ENCODE assay signal across 23 mouse cellular contexts in genomic region chr5:43231061-43231460, GRCm38 (mm10).
"Had no signal": no experiment of that assay in that cellular context is flagged by ENCODE, and none has a peak within 500 bp of the region (broad histone marks: within the 10 kb centered on the region; RNA-seq: fewer than 3 reads in every experiment).

No protein-coding gene starts in this region.

- H3K27me3 ChIP-seq: intestine, embryonic 15.5 days; limb, embryonic 15.5 days; lung, embryonic 15.5 days; megakaryocyte, embryonic 14.5 days; midbrain, embryonic 12.5 days; midbrain, embryonic 15.5 days; neural tube, embryonic 12.5 days; neural tube, embryonic 15.5 days had no signal

- H3K4me1 ChIP-seq: intestine, embryonic 15.5 days had no signal

- H3K27ac ChIP-seq: intestine, embryonic 15.5 days; kidney, embryonic 15.5 days; limb, embryonic 12.5 days; limb, embryonic 15.5 days; liver, embryonic 14.5 days; lung, embryonic 15.5 days; midbrain, embryonic 12.5 days; midbrain, embryonic 15.5 days; neural tube, embryonic 12.5 days; neural tube, embryonic 15.5 days; stomach, postnatal 0 days had no signal

- H3K4me2 ChIP-seq: intestine, embryonic 15.5 days; kidney, embryonic 15.5 days; limb, embryonic 12.5 days; limb, embryonic 15.5 days; lung, embryonic 15.5 days; midbrain, embryonic 12.5 days; midbrain, embryonic 15.5 days; neural tube, embryonic 12.5 days; neural tube, embryonic 15.5 days had no signal

- H3K4me3 ChIP-seq: intestine, embryonic 15.5 days; kidney, embryonic 15.5 days; limb, embryonic 12.5 days; limb, embryonic 15.5 days; lung, embryonic 15.5 days; midbrain, embryonic 12.5 days; midbrain, embryonic 15.5 days; neural tube, embryonic 12.5 days; neural tube, embryonic 15.5 days had no signal

- H3K9me3 ChIP-seq: intestine, embryonic 15.5 days; kidney, embryonic 15.5 days; limb, embryonic 12.5 days; limb, embryonic 15.5 days; lung, embryonic 15.5 days; megakaryocyte, embryonic 14.5 days; midbrain, embryonic 12.5 days; midbrain, embryonic 15.5 days; neural tube, embryonic 12.5 days; neural tube, embryonic 15.5 days had no signal

- H3K36me3 ChIP-seq: intestine, embryonic 15.5 days; kidney, embryonic 15.5 days; limb, embryonic 12.5 days; limb, embryonic 15.5 days; lung, embryonic 15.5 days; midbrain, embryonic 12.5 days; midbrain, embryonic 15.5 days; neural tube, embryonic 12.5 days; neural tube, embryonic 15.5 days had no signal

- H3K9ac ChIP-seq: intestine, embryonic 15.5 days; kidney, embryonic 15.5 days; limb, embryonic 12.5 days; limb, embryonic 15.5 days; liver, embryonic 14.5 days; lung, embryonic 15.5 days; midbrain, embryonic 12.5 days; midbrain, embryonic 15.5 days; neural tube, embryonic 12.5 days; neural tube, embryonic 15.5 days had no signal

- DNase-seq: kidney, postnatal 4 days; left cerebral cortex, postnatal 4 days; lung, adult 18-20 months; lung, postnatal 10 days; lung, postnatal 36 days; right cerebral cortex, adult 18-20 months; right cerebral cortex, postnatal 14 days; right cerebral cortex, postnatal 4 days; thymus, adult 18-20 months; thymus, postnatal 36 days had no signal

- ATAC-seq: hindbrain, embryonic 16.5 days; intestine, embryonic 15.5 days; midbrain, embryonic 15.5 days had no signal
